Mouse (Mus musculus) urinary bladder, postnatal 0 days (tissue): ENCODE results near the gene Fam50a. TPM values are rescaled to one million over a fixed set of nuclear protein-coding genes. Genes with fewer than 3 reads are reported as not detected.

Experiments
- microRNA-seq: library from miRNA; unstranded; fragments of <30 nt; microRNA quantifications from one replicate; pipeline ENCODE4, GENCODE M21; 2016
- polyA plus RNA-seq: library from polyadenylated mRNA; unstranded; fragments of >200 nt; fragmentation: Nextera tagmentation; extraction: Ambion mirVana; gene quantifications from 2 replicates; pipeline ENCODE4 v1.2.1, GENCODE M21; 2015

Gene Fam50a
- polyA plus RNA-seq: 38.8 and 45.1 TPM in 2 replicates

DNA sequence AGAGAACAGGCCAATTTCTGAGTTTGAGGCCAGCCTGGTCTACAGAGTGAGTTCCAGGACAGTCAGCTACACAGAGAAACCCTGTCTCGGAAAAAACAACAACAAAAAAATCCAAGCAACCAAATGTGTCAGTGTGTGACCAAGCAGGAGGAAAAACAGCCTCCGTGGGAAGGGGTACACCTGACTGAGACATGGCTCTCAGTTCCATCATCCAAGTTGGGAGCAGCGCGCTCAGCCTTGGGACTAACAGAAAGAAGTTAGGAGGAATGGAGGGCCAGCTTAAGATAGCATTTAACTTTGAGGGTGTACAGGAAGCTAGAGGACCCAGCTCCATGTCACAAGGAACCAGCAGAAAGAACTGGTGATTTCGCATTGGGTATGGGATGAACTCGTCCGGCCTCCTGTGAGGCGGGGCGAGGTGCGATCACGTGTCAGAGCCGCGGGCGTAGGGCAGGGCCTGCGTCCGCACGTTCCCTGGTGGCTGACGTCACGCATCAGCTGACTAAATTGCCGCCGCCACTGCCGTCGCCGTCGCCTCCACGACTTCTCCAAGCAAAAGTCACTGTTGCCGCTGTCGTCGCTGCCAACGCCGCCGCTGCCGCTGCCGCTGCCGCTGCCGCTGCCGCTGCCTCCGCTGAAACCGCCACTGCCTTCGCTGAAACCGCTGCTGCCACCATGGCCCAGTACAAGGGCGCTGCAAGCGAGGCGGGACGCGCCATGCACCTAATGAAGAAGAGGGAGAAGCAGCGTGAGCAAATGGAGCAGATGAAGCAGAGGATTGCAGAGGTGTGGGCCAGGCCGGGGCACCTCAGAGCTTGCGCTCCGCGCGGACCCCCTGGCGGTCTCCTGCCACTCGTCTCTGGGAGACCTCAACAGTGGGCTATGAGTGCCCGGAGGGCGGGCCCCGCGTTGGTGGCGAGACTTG lies at the start of gene Fam50a:
Fam50a (plus strand) TSS at position 494 of the 925 bp plus-strand sequence.

DNA sequence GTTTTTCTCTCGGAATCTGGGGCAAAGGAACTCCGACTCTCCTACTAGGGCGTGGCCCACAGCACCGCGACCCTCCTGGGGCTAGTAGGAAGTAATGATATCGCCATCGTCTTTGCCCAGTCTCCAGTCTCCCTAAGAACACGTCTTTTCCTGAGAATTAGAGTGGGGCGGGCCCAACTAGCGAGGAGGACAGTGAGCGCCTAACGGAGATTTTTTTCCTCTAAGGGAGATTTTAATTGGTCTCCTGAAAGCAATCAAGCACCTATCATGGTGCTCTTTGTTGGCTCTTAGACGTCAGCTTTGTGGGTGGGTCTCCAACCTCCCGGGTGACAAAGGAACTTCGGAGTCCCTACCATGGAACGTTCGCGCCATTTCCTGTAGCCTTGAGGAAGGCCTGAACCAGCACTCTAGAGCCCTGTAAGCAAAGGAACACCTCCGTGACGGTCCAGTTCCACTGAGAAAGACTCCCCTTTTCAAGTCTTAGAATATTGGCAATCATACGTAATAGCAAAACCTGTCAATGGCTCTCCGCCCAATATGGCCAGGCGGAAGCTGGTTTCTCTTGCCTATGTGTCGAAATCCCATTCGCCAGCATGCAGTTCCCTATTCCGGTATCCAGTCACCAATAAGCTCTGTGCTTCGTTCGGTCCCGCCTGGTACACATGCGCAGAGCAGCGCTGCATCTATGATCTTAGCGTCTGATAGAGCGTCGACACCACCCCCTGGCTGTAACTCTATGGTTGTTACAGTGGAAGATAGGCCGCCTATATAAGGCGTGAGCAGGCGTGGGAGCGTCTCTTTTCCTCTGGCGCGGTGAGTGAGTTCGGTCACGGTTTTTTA lies 42.6 kb upstream of the Fam50a start, which contains the start of gene Rpl10:
Rpl10 (plus strand) TSS at position 751 of the 840 bp plus-strand sequence.

DNA sequence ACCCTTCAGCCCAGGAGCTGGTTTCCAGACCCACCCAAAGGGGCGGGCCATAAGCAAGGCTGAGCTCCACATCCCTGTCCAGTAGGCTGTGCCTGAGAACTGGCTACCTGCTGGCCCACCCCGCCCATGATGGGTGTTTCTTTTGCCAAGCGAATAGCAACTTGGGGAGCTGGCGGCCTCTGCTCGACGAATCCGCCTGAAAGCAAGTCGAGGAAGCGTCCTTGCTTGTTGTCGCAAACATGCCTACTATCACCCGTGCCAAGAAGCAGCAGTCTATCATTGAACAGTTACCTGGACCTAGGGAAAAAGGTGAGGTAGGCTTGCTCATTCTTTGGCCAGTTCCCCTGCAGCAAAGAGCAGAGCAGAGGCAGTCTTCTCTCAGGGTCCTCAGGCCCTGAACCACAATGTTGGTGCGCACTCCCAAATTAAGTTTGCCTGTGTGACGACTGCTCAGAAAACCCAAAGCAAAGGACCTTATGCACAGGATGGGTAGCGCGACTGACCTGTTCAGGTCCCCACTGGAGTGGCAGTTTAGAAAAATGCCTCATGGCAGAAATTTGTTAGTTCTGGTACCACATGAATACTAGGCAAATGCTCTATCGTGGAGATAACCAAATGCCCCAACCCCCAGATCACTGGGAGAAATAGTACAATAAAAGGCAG lies 31.0 kb upstream of the Fam50a start, which contains the start of the genes Taz and Dnase1l1:
Taz (plus strand) TSS at position 181 of the 663 bp plus-strand sequence.
Dnase1l1 (minus strand) TSS at position 606 of the 663 bp plus-strand sequence.

DNA sequence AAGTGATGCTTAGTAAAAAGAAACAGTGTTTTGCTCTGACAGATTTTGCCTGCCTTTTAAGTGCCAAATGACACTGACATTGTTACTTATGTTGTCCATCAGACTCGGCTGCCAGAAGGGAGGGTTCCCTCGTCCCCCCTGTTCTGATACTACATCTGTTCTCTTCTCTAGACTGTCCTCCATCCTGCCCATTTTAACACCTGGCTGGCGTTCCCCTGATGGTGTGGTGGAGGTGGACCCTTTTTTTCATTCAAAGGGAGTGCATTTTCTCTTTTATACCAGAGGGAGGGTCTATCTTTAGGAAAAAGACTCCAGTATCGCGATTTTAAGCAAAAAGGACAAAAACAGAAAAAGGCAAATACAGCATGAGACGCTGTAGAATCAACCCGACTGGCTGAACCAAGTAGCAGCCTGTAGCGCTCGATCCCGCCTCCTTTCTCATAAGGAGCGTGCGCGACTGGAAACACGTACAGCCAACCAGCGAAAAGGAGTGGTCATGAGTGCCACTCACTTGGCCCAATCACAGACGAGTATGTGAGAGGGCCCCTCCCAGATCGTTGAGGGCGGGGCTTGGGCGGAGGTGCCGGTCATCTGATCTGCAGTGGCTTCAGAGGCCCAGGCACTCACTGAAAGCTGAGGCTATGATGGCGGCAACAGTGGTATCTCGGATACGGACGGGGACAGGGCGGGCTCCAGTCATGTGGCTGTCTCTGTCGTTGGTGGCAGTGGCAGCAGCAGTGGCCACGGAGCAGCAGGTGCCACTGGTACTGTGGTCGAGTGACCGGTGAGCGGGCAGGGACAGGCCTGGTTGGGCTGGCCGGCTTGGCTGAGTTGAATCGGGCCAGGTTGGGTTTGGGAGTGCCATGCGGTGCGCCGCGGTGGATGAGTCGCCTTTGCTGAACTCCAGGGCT lies 16.0 kb upstream of the Fam50a start, which contains the start of gene Atp6ap1:
Atp6ap1 (plus strand) TSS at position 560 of the 911 bp plus-strand sequence.

DNA sequence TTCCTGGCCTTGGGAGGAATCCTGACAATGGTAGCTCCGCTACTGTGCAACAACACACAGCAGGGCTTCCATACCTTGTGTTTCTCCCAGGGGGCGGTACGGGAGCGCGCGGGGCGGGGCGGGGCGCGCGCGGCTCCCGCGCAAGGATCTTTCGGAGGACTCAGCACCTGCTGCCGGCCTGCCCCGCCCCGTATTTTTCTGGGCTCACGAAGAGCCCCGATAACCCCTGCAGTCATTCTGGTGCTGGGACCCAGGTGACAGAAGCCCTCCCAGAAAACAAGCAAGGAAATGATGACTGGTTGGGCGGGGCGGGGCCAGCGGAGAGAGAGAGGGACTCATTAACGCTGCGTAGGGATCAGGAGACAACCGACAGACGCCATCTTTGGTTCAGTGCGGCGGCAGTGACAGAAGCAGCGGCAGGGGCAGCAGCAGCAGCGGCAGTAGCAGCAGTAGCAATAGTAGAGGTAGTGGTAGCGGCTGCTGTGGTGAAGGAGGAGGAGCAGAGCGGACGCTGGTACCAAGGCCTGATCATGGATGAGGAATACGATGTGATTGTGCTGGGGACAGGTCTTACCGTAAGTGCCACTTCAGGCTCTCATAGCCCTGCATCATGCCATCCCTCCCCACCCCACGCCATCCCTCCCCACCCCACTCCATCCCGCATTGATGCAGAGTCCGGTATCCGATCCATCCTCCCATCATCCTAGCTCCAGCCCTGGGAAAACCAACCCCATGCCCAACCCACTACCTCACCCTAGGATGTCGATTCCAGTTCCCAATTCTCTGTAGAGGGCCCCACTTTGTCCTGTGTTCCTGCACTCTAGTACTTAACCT lies 7.7 kb upstream of the Fam50a start, which contains the start of gene Gdi1:
Gdi1 (plus strand) TSS at position 132 of the 834 bp plus-strand sequence.

DNA sequence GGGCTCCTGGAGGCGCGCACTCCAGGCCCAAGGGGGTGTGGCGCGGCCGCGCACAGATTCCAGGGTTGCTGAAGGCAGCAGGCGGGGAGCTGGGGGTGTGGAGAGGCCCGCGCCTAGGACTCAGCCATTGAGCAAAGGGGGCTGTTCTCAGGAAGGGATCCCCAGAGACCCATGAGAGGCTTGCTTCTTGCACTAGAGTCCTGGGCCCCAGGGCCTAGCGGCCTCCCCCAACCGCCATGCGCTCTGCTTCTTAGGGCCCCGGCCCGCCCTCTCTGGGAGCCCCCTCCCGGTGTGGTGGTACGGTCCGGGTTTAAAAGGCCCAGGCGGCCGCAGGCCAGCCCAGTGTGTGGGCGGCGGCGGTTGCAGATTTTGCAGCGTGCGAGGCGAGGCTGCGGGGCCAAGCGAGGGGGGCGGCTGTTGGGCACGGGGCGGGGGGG lies 15.9 kb downstream of the Fam50a start, which contains the start of gene Plxna3:
Plxna3 (plus strand) TSS at position 342 of the 437 bp plus-strand sequence.

DNA sequence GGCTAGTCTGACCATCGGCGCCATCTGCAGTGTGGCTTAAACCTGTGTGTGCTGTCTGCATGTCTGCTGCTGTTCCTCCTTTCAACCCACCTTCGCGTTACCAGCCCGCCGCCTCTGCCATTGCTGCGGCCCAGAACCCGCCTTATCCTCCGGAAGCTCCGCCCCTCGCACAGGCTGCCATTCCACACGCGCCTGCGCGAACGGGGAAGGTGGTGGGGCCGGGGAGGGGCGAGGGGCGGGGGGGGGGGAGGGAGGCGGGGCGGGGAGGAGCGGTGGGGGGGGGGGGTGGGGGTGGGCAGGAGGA lies 40.6 kb downstream of the Fam50a start, which contains the start of gene Lage3:
Lage3 (minus strand) TSS at position 152 of the 304 bp plus-strand sequence.

Small RNAs within 50 kb of the gene (microRNA-seq; reads per million reads assigned to microRNA genes)
- gene Mir7091 (1.2 reads per million), gene Mir7092 (0.93 reads per million)

Other genes with a start within 250 kb of the Fam50a start
- gene Opn1mw, start 185.6 kb upstream of the Fam50a start, polyA plus RNA-seq: not detected in 2 replicates
- 8.5 and 9.1 TPM in 2 replicates for gene Mecp2, start 177.7 kb upstream of the Fam50a start, polyA plus RNA-seq
- gene Tex28, start 145.2 kb upstream of the Fam50a start, polyA plus RNA-seq: not detected in 2 replicates
- gene Tktl1, start 135.8 kb upstream of the Fam50a start, polyA plus RNA-seq: 0.10 and 0.16 TPM in 2 replicates
- gene Flna, start 63.2 kb upstream of the Fam50a start, polyA plus RNA-seq: 1,264 and 1,315 TPM in 2 replicates
- gene Emd, start 58.3 kb upstream of the Fam50a start, polyA plus RNA-seq: 27.8 and 28.9 TPM in 2 replicates
- 802 and 865 TPM in 2 replicates for gene Rpl10, start 42.2 kb upstream of the Fam50a start, polyA plus RNA-seq
- 50.5 and 56.1 TPM in 2 replicates for gene Taz, start 31.1 kb upstream of the Fam50a start, polyA plus RNA-seq
- gene Dnase1l1, start 30.7 kb upstream of the Fam50a start, polyA plus RNA-seq: 18.6 and 20.0 TPM in 2 replicates
- 97.3 and 109 TPM in 2 replicates for gene Atp6ap1, start 15.9 kb upstream of the Fam50a start, polyA plus RNA-seq
- gene Gdi1, start 8.0 kb upstream of the Fam50a start, polyA plus RNA-seq: 106 and 112 TPM in 2 replicates
- gene Plxna3, start 16.0 kb downstream of the Fam50a start, polyA plus RNA-seq: 2.2 and 2.3 TPM in 2 replicates
- 74.8 and 80.3 TPM in 2 replicates for gene Lage3, start 40.6 kb downstream of the Fam50a start, polyA plus RNA-seq
- 65.4 and 70.7 TPM in 2 replicates for gene Ubl4a, start 60.2 kb downstream of the Fam50a start, polyA plus RNA-seq
- gene Slc10a3, start 60.3 kb downstream of the Fam50a start, polyA plus RNA-seq: 18.1 and 19.6 TPM in 2 replicates
- gene Fam3a, start 80.2 kb downstream of the Fam50a start, polyA plus RNA-seq: 27.6 and 28.2 TPM in 2 replicates
- 17.3 and 17.9 TPM in 2 replicates for gene Ikbkg, start 80.3 kb downstream of the Fam50a start, polyA plus RNA-seq
- 61.1 and 65.3 TPM in 2 replicates for gene G6pdx, start 116.2 kb downstream of the Fam50a start, polyA plus RNA-seq
- not detected in 2 replicates for gene Gm6880, start 168.4 kb downstream of the Fam50a start, polyA plus RNA-seq